Comparison of ENCODE assay signal across 9 mouse cellular contexts in genomic region chr13:59840429-59841169, GRCm38 (mm10). TPM values are rescaled to one million over a fixed set of nuclear protein-coding genes. Genes with fewer than 3 reads are reported as not detected.
DNase-seq lines count a peak whose midpoint lies in the region; ATAC-seq and TF ChIP-seq lines count a peak whose summit lies in the region.
"Had no signal": no experiment of that assay in that cellular context is flagged by ENCODE, and none has a peak within 500 bp of the region (broad histone marks: within the 10 kb centered on the region; RNA-seq: fewer than 3 reads in every experiment).

No protein-coding gene starts in this region.

- H3K9ac ChIP-seq in lung, postnatal 0 days (replicated peaks; ENCODE audit: low read depth): no peak overlapping the region
- H3K9ac ChIP-seq: limb, embryonic 15.5 days had no signal

- no peak for TF ChIP-seq POLR2A in bone marrow macrophage, adult 2 months (IDR thresholded peaks at IDR 0.05; ENCODE audit: borderline replicate concordance, low read depth, low read length)

- no peaks in the 10 kb centered on the region for H3K9me3 ChIP-seq in lung, postnatal 0 days (ENCODE audit: low read length)
- H3K9me3 ChIP-seq: limb, embryonic 15.5 days had no signal

- no peaks in the 10 kb centered on the region for H3K27me3 ChIP-seq in lung, postnatal 0 days (replicated peaks; ENCODE audit: insufficient read depth, low read length)
- H3K27me3 ChIP-seq: limb, embryonic 15.5 days had no signal

- H3K36me3 ChIP-seq in lung, postnatal 0 days (ENCODE audit: insufficient read depth, low read length): no peaks in the 10 kb centered on the region
- H3K36me3 ChIP-seq: limb, embryonic 15.5 days had no signal

- no peak overlapping the region for H3K4me3 ChIP-seq in bone marrow macrophage, adult 2 months (ENCODE audit: insufficient read depth, low read length)
- no peak overlapping the region for H3K4me3 ChIP-seq in lung, postnatal 0 days (ENCODE audit: low read depth, low read length)
- H3K4me3 ChIP-seq: limb, embryonic 15.5 days had no signal

- no peaks in the 10 kb centered on the region for H3K4me1 ChIP-seq in bone marrow macrophage, adult 2 months (ENCODE audit: control insufficient read depth, insufficient read depth, low read length)
- no peaks in the 10 kb centered on the region; the same call in 1 of the 2 replicates for H3K4me1 ChIP-seq in lung, postnatal 0 days (ENCODE audit: insufficient read depth, low read depth, low read length)

- no peak overlapping the region for H3K27ac ChIP-seq in bone marrow macrophage, adult 2 months (ENCODE audit: insufficient read depth, low read depth, low read length)
- no peak overlapping the region for H3K27ac ChIP-seq in lung, postnatal 0 days (ENCODE audit: low read length)
- H3K27ac ChIP-seq: limb, embryonic 15.5 days had no signal

- intact Hi-C loops in heart, postnatal 10 days (cut with DNase I): loop anchor here (2.0 to 5.0 kb wide), 4 partner anchors 16 to 1203 kb away; partner anchors contain the start of gene Gas1

- peak; percentile 89 for ATAC-seq in erythroblast, adult 5-6 weeks (replicated peaks; ENCODE audit: low FRiP score, poor library complexity, severe bottlenecking)
- ATAC-seq in lung, postnatal 0 days: peak; percentile 67

- peak; percentile 87 for TF ChIP-seq CTCF in bone marrow macrophage, adult 2 months (IDR thresholded peaks at IDR 0.05; ENCODE audit: low read depth, low read length)
- peak; percentile 100 for TF ChIP-seq CTCF in lung, postnatal 0 days (IDR thresholded peaks at IDR 0.05)

- no peak overlapping the region for H3K4me2 ChIP-seq in lung, postnatal 0 days (replicated peaks; ENCODE audit: low read depth, low read length)
- H3K4me2 ChIP-seq: limb, embryonic 15.5 days had no signal

- WGBS in lung, postnatal 0 days: 73% methylated on average over 11 of the region's 11 CpGs

- peak; percentile 96 for DNase-seq in ES-CJ7 (ENCODE audit: low read depth, low spot score)
- DNase-seq in heart, postnatal 10 days: peak; percentile 88 to 90
- DNase-seq in layer of hippocampus, adult 9-11 months: peak; percentile 91
- peak; percentile 95 for DNase-seq in lung, postnatal 0 days (ENCODE audit: low spot score)
- DNase-seq in retina, adult 2 months (ENCODE audit: low read depth, low spot score): peak; percentile 61
- peak; percentile 92 for DNase-seq in thymus, postnatal 14 days

- no peak for TF ChIP-seq EP300 in lung, postnatal 0 days (IDR thresholded peaks at IDR 0.05)

RNA-seq across cellular contexts. Expression of gene Tut7, which starts 17.7 kb away (rescaled TPM):
- polyA plus RNA-seq in bone marrow macrophage, adult 2 months (2012; ENCODE audit: insufficient read depth, insufficient read length, missing spikeins): 142 and 148 TPM in 2 replicates
- total RNA-seq in erythroblast, adult 5-6 weeks (2015; ENCODE audit: low replicate concordance): 557 and 663 TPM in 2 replicates
- 973 and 1,053 TPM in 2 replicates for total RNA-seq in erythroblast, adult 5-6 weeks (2017; ENCODE audit: low replicate concordance)
- 10 to 100 TPM; 51.2 to 53.3 TPM for total RNA-seq in heart, postnatal 10 days (2021)
- 41.5 and 50.4 TPM in 2 replicates for polyA plus RNA-seq in lung, postnatal 0 days (2015; fragmentation: Nextera tagmentation; extraction: Ambion mirVana)

RNA-seq across cellular contexts. Expression of gene Gm49354, which starts 58.6 kb away (rescaled TPM):
- not detected in 2 replicates for polyA plus RNA-seq in bone marrow macrophage, adult 2 months (2012; ENCODE audit: insufficient read depth, insufficient read length, missing spikeins)
- not detected in 2 replicates for total RNA-seq in erythroblast, adult 5-6 weeks (2015; ENCODE audit: low replicate concordance)
- 254 and 1,206 TPM in 2 replicates for total RNA-seq in erythroblast, adult 5-6 weeks (2017; ENCODE audit: low replicate concordance)
- total RNA-seq in heart, postnatal 10 days (2021): not detected
- polyA plus RNA-seq in lung, postnatal 0 days (2015; fragmentation: Nextera tagmentation; extraction: Ambion mirVana): not detected in 2 replicates
- polyA plus RNA-seq: limb, embryonic 15.5 days had no signal

Comparison
In these comparisons a context has a peak if more than half of its experiments do, and no peak if none do; other contexts are left out.
1. RNA of gene Tut7, which starts 17.7 kb away (total RNA-seq): 557 to 1,053 TPM in erythroblast, adult 5-6 weeks; 51.2 to 53.3 TPM in heart, postnatal 10 days; every median in the first group is over 10 times any median in the second.
2. Peak in every context shown above with its lines, with median percentiles within 50 percentile points of each other: DNase-seq.